Mouse (Mus musculus) R1 (cell line): ENCODE data around the gene Nit1.
"Not testable (repeated sequence)": the region's sequence is repeated elsewhere in the genome, so short reads cannot be mapped to it uniquely, and the experiment has no call there.

Experiments used
- DNase-seq: peaks from one replicate; pipeline ENCODE4 v3.0.0-alpha.2; 2018; ENCODE audit warnings: low read depth, low spot score

Nit1 gene

DNA sequence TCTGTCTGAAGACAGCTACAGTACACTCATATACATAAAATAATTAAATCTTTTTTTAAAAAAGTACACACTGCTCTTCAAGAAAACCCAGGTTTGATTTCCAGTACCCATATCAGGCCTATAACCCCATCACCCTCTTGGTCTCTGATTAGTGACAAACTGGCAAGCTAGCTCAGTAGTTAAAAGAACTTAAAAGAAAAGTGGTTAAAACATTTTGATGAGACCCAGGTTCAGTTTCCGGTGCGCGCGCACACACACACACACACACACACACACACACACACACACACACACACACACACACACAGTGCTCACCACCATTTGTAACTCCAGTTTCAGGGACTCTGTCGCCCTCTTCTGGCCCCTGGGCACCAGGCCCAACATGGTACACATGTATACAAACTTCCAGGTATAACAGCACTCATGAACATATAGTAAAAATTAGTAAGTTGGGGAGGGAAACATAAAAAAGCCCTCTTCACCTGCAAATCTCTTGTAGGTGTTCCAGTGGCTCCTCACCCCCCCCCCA lies 10.4 kb upstream of the Nit1 start:
- peak; percentile 70 for DNase-seq

DNA sequence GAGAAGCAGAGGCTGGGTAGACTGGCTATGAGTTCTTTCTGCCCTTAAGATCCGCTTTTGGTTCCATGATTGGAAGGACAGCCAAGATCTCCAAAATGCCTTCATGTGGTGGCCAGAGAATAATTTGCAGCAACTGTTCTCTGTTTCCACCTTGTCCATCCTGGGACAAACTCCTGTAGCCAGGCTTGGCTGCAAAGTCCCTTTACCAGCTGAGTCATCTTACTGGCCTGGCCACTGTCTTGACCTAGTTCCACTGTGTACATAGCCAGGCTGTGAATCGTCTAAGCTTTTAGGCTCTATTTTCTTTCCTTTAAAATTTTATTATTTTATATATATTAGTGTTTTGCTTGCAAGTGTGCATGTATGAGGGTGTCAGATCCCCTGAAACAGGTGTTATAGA lies 3.8 kb upstream of the Nit1 start:
- DNase-seq: no peak

DNA sequence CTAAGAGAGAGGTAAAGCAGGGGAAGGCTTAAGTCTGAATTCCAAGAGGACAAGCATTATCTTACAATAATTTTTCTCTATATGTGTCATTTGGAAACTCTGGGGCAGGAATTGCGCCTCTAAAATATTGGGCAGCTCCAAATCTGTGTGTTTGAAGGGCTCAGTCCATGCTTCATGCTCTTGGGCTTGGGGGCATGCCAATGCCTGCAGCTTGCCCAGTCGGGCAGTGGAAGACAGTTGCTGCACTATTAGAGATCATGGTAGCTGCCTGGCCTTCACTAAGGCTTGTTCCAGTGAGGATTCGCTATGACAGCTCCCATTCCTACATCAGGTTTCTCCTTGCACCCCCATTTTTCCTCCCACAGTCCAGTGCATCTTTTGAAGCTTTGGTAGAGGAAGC lies 3.2 kb upstream of the Nit1 start:
- DNase-seq: no peak

DNA sequence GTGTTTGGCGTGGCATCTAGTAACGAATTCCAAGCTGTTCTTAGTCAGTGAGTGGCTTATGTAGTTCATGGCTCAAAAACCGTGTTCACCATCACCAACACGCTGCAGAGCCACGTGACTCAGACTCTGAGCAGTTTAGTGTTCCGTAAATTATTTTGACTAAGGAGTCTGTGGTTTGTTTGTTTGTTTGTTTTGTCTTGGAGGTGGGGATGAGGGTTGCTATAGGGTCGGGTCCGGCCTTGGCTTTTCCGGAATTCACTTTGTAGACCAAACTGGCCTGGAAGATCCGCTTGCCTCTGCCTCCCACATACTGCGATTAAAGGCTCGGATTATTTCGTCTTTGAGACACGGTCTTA lies 627 bp upstream of the Nit1 start:
- peak; percentile 54 for DNase-seq

DNA sequence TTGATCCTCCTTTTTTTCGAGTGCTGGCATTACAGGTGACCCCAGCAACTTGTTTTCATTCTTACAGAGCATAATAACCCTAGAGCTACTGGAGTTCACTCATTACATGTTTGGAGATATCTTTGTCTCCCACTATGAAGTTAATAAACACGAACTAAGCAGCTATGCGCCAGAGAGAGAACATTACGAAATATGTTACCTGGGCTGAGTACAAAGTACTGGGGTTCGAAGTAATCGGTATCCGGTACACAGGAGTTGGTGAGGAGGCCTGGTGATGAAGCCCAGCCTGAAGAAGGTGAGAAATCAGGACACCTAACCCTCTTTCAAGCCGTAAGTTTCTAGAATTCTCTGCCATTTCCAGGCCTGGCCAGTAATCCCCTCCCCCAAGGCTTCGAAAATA lies 731 bp downstream of the Nit1 start:
- no peak for DNase-seq

DNA sequence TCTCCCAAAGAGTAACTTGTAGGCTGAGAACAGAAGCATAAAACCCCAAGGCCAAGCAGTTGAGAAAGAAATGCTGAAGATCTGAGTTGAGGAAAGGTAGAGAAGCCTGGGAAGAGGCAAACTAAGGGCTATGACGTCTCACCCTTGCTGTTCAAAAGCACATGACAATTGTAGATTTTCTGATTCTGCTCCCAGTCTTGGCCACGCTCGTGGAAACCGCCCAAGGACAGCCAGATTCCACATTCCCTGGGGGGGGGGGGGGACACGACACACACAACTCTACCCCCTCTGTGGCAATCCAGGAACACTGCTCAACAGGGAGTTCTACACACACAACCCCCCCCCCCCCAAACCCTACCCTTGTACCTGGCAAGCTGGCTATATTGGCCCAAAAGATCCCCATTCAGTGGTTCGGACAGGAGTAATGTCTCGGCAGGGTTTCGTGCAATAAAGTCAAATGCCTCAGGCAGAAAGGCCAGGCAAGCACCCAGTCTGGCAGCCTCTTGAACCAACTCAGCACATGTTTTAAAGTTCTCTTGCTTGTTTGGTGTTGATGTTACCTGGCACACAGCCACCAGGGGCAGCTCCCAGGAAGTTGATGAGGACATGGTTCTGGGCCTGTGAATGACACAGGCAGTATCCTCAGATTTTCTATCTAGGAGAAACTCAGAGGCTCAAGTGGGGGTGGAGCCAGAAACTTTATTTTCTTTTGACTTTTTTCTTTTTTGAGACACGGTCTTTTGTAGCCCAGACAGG lies 1.3 kb downstream of the Nit1 start:
- DNase-seq: peak; percentile 70

DNA sequence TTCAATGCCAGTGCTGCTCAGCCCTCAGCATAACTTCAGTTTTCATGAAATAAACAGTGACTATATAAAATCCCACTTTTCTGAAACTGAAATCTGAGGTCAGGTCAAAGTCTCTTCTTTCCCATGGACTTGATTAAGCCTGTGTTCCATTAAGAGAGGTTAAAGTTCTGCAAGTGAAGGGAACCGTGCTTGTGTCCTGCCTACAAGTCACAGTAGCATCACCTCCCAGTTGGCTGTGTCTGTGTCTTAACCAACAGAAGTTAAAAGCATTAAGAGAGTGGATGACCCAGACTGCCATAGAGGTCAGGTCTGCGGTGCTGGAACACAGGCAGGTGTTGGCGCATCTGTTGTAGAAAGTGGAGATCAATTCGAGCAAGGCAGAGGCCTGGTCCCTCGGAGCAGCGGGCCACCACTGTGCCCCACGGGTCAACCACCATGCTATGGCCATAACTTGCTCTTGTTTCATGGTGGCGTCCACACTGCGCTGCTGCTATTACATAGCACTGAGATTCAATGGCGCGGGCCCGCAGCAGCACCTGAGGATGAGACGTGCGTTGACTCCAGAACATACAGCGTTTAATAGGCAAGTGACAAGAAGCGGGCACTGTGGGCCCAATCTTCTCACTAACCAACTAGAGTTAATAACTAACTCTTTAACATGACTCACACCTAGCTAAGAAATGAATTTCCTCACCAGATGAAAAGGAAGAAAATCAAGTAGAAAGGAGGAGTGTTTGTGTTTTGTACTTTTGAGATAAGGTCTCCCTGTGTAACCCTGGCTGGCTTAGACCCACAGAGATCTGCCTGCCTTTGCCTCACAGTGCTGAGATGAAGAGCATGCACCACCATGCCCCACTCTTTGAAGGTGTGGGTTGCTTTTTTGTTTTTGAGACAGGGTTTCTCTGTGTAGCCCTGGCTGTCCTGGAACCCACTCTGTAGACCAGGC lies 2.9 kb downstream of the Nit1 start:
- DNase-seq: no peak

DNA sequence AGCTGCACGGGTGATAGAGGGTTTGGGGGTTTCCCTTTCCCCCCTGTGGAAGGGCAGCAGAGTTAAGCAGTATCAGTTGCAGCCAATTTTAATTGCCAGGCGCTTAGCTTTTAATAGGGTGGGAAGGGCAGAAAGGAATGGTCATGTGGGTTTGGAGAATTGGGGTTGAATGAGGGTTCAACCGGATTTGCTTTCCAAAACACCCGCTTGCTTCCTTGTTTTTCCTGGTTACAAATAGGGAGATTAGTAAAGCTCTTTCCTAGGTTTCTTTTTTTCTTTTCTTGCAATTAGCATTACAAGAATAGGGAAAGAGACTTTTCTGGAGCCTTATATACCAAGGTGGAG lies 15.3 kb downstream of the Nit1 start:
- peak; percentile 85 for DNase-seq

DNA sequence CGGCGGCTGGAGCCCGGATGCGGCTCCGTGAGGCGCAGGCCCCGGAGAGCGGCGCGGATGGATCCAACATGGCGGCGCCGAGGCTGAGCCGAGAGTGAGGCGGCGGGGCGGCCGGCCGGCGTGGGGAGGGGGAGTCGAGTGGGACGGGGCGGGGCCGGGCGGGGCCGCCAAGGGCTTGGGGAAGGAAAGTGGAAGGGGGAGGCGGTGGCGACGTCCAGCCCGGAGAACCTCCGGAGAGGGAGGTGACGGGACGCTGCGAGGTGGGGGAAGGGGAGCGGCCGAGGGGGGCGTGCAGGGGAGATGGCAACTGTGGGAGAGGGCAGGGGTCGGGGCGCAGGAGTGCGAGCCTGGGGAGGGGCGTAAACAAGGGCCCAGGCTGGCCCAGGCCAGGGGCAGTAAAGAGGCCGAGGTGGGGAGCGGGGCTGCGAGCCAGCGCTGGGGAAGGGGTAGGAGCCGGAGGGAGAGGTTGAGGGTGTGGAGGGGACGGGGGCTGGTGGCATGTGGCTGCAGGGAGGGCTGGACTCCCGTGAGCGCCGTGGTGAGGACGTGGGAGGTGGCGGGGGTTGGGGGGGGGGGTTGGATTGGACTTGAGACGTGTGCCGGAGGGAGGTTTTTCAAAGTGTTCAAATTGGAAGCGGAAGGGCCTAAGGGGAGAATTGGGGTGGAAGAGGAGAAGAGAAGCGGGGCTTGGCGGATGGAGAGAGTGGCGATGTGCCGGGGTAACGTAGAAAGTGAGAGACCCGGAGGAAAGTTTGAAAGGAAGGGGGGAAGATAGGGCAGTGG lies 15.8 kb downstream of the Nit1 start:
- DNase-seq: peak; percentile 91

DNA sequence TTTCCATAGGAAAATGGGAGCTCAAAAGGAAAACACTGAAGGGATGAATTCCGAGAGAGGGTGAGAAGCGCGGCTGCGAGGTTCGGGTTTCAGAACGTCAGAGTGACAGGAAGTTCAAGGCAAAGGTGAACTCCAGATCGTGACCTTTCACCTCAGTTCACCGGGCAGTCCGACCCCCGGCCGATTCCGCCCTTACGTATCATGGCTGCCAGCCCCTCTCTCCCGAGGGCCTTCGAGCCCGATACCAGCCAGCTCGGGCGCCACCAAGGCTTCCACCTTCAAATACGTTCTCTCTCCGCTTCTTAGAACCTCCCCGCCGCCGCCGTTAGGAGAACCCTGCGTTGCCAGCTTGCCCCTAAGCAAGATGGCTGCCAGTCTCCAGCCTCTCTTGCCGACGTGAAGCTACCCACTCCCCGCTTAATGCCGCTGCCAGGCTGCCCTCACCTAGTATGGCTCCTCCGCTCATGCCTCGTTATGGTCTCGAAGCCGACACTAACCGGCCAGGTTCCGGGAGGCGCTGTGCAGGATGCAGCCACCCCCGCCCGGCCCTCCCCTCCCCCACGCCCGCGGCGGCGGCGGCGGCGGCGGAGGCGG lies 16.5 kb downstream of the Nit1 start, which contains the start of gene Dedd:
TSS of gene Dedd (plus strand) at position 307 of the 594 bp plus-strand sequence.
- DNase-seq: peak; percentile 93

DNA sequence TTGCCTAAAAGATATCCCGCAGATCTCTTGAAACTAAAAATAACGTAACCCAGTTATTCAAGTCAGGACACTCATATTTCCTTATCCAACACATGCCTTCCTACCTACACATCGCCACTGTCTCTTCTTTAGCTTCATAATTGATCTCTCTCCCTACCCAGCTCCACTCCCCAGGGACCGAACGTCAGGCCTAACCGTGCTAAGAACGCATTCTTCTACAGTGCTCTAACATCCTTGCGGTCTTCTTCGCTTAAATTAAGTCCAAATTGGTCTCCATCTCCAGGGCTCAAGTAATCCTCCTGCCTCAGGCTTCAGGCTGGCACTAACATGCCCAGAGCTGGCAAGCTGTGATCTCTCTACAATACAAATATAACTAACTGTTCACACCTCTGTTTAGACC lies 17.2 kb downstream of the Nit1 start:
- DNase-seq: no peak

DNA sequence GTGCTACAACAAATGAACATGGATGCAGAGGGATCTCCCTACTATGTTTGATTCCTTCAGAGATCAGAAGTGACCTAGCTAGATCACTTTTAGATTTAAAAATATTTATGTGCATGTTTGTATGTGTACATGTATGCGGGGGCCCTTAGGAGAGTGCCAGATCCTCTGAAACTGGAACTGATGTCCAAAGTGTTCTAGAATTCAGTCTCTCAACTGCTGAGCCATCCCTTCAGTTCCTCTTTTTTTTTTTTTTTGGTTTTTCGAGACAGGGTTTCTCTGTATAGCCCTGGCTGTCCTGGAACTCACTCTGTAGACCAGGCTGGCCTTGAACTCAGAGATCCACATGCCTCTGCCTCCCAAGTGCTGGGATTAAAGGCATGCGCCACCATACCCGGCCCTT lies 18.9 kb downstream of the Nit1 start:
- DNase-seq: not testable (repeated sequence)

DNA sequence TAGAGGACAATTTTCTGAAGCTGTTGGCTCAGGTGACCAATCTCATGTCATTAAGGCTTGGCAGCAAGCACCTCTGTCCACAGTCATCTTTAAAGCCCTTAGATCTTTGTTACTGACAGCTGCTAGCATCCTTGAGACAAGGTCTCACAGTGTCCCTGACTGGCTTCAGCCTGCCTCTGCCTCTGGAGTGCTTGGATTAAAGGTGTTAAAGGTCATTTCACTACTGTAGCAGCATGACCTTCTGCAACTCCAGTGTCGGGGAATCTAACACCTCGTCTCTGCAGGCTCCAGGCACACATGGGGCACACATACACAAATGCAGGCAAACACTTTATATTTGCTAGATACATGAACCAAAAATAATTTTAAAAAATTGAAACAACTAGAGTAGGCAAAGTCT lies 19.9 kb downstream of the Nit1 start:
- DNase-seq: peak; percentile 31

DNA sequence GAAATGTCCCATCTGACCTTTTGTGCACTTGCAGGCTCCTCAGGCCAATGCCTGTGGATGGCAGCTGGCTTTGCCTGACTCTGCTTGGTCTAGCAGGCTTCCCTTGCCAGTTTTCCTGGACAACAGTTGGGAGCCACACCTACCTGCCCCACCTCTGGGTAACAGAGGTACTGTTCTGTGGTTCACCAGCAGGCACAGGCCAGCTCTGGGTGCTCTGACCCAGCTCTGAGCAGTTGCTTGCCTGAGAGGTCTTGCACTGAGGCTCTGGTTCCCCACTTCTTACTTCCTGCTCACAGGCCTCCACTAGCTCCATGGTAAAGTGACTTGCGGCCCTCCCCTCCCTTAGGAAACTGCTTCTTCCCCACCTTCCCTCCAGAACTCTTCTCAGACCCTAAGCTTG lies 23.4 kb downstream of the Nit1 start:
- DNase-seq: peak; percentile 49

DNA sequence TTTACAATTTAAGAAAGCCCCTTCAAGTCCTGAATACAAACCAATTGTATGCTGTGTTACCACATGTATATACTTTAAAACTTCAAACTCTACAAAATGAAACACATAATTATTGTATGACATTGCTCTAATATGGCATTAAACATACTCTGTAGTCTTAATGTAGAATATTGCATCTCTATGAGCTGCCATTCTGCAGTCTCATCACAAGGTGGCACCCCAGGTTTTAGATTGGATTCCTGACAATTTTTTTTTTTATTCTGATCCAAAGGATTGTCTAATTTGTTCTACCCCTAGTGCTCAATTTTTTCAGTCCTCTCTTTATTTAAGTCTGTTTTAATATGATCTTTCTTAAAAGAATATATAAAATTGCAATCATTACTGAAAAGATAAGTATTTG lies 24.0 kb downstream of the Nit1 start:
- DNase-seq: peak; percentile 48

DNA sequence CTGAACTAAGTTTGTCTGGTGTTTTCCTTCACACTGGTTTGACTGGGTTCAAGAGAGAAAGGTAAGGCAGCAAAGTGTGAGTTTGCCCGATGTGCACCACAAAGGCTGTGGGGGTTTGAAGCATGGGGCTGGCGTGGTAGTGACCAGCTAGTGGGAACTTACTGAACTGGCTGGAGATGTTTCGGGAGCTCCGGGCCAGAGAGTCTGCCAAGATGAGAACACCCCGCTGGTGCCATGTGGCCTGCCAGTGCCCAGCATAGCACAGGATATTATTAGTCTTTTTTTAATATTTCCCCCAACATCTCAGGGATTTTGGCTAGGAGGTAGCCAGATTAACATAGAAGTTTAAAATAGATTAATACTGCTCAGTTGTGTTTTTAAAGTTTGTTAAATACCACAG lies 25.3 kb downstream of the Nit1 start:
- DNase-seq: no peak

DNA sequence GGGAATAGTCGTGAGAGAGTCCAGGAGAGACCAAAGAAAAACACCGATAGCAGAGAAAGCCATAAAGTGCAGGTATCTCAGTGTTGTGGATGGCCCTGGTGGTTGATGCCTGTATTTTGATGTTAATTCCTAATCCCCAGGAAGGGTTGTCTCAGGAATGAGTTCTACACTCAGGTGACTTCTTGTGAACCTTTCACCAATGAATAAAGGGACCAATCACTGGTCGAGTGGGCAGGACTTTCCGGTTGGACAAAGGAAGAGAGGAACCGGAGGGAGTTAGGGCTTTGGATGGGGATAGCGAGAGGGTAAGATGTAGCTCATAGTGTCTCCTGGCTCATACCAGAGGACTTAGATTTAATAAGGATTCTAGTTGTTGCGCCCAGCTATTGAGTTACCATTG lies 25.7 kb downstream of the Nit1 start:
- DNase-seq: peak; percentile 97

DNA sequence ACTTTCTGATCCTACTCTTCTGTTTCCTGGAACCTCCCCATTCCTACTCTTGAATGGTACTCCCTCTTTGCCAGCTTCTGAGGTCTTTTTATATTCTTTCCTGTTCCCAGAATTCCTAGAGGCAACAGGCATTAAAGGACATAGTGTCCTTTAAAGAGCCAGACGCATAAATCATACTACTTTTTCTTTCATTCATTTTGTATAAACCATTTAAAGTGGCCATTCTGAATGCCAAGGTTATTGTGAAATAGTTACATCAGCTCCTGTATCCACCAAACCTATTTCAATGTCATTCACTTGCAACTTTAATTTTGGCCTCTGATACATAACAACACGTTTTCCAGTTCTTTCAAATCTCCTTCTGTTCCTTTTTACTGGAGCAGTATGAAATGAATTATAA lies 36.1 kb downstream of the Nit1 start:
- no peak for DNase-seq

DNA sequence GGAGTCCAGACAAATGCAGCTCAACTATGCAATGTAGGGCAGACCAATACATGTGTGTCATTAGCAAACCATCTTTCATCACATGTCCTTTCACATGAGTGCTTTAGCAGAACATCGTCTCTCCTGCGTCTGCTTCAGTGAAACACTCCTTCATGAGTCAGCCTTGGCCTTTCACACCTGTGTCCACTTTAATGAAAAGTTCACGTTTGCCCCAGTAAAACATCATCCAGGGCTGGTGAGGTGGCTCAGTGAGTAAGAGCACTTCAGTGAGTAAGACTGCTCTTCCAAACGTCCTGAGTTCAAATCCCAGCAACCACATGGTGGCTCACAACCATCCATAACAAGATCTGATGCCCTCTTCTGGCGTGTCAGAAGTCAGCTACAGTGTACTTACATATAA lies 39.3 kb downstream of the Nit1 start:
- DNase-seq: not testable (repeated sequence)

DNA sequence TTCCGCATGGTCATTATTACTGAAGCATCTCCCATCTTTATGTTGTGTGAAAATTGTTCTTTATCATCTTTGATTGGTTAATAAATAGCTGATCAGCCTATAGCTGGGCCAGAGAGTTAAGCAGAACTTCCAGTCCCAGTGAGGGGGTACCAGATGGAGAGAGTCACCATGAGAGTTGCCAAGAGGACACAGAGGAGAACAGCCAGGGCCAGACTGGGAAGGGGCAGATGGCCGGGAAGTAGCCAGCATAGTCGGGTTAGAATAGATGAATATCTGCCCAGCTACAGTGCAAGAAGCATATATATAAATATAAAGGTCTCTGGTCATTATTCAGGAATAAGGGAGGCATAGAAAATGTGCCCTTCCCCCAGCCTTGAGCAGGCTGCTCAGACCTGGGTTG lies 47.2 kb downstream of the Nit1 start:
- DNase-seq: no peak

DNA sequence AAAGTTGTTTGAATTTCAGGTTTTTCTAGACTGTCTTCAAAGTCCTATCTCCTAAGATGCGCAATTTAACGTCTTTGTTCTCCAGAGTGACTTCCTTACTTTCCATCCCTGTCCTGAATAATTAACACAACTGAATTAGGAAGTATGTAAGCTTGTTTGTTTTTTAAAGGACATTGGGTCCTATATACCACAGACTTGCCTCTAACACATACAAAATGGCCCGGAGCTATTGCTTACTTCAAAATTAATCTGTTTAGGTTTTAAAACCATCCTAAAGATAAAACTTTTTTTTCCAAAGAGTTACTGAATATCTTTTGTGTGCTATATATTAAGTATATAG lies 50.4 kb downstream of the Nit1 start:
- DNase-seq: no peak
